Mouse (Mus musculus): Measurements from ENCODE around the gene Reg4. TPM values are rescaled to one million over a fixed set of nuclear protein-coding genes. Genes with fewer than 3 reads are reported as not detected.

Gene Reg4
- polyA plus RNA-seq, 1 experiment: not detected

- Histone ChIP-seq H3K4me3 (replicated peaks; ENCODE audit: control insufficient read depth, low read depth, low read length) (no peak overlapping the region), H3K4me1 (ENCODE audit: control insufficient read depth, insufficient read depth, low read length) (no peaks in the 10 kb centered on the region), H3K27ac (ENCODE audit: control insufficient read depth, insufficient read depth, low read depth, low read length, poor library complexity) (no peak overlapping the region)
- no peak for TF ChIP-seq POLR2A (IDR thresholded peaks at IDR 0.05; ENCODE audit: borderline replicate concordance, control insufficient read depth, low read depth, low read length)
- TF ChIP-seq CTCF (IDR thresholded peaks at IDR 0.05; ENCODE audit: control insufficient read depth, insufficient read depth, low read length): no peak
- 61% methylated on average over 2 of the region's 2 CpGs for WGBS
Measured at GRCm38 (mm10) chr3:98225746-98226145, 3.8 kb downstream of the Reg4 start.

DNA sequence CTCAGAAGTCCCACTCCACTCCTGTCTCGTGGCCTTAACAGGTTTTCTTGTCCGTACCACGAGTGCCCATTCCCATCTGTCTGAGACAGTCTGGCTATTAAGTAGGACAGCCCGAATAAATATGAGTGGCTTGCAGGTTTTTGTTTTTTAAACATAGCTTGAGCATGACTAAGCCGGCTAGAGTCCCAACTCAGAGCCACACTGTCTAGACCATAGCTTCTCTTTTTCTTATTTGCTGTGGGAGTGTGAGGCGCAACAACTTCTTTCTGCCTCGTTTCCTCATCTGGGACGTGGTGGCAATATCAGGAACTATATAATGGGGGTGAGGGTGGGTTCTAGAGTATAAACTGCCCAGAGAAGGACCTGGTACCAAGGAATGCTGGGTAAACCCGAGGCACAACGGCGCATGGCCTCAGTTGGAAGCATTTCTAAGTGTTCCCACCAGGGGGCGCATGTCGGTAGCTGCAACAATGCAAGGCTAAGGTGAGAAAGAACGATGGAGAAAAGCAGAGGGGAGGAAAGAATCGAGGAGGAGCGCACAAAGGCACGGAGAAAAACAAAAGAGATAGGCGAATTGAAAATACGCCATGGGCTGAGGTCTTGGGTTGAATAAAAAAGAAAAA, 5.1 kb downstream of the Reg4 start:
- H3K27ac ChIP-seq (ENCODE audit: control insufficient read depth, insufficient read depth, low read depth, low read length, poor library complexity): no peak overlapping the region
- H3K4me3 ChIP-seq (replicated peaks; ENCODE audit: control insufficient read depth, low read depth, low read length): no peak overlapping the region
- TF ChIP-seq CTCF (IDR thresholded peaks at IDR 0.05; ENCODE audit: control insufficient read depth, insufficient read depth, low read length) (peak; percentile 91), POLR2A (IDR thresholded peaks at IDR 0.05; ENCODE audit: borderline replicate concordance, control insufficient read depth, low read depth, low read length) (no peak)
- no peaks in the 10 kb centered on the region for H3K4me1 ChIP-seq (ENCODE audit: control insufficient read depth, insufficient read depth, low read length)
- 21% methylated on average over 19 of the region's 19 CpGs for WGBS

DNA sequence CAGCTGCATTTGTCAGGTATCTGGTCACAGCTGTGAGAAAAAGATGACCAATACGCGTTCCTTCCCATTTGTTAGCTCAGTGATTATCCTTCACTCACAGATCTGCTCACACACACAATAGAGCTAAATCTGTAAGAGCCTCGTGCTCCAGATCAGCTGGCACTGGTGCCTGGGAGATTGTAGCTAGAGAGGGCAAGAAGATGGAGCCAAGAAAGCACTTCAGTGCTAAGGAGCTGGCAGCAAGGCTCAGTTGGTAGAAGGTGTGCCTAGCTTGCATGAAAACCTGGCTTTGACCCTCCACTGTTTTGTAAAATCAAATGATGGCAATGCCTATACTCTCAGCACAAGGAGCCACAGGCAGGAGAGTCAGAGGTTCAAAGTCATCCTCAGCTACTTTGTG, 5.8 kb downstream of the Reg4 start:
- Histone ChIP-seq H3K4me1 (ENCODE audit: control insufficient read depth, insufficient read depth, low read length) (no peaks in the 10 kb centered on the region), H3K4me3 (replicated peaks; ENCODE audit: control insufficient read depth, low read depth, low read length) (no peak overlapping the region), H3K27ac (ENCODE audit: control insufficient read depth, insufficient read depth, low read depth, low read length, poor library complexity) (no peak overlapping the region)
- WGBS: 71% methylated on average over 3 of the region's 3 CpGs
- TF ChIP-seq POLR2A (IDR thresholded peaks at IDR 0.05; ENCODE audit: borderline replicate concordance, control insufficient read depth, low read depth, low read length) (no peak), CTCF (IDR thresholded peaks at IDR 0.05; ENCODE audit: control insufficient read depth, insufficient read depth, low read length) (no peak)

- TF ChIP-seq POLR2A (IDR thresholded peaks at IDR 0.05; ENCODE audit: borderline replicate concordance, control insufficient read depth, low read depth, low read length) (no peak), CTCF (IDR thresholded peaks at IDR 0.05; ENCODE audit: control insufficient read depth, insufficient read depth, low read length) (no peak)
- WGBS: 68% methylated on average over 7 of the region's 7 CpGs
- H3K27ac ChIP-seq (ENCODE audit: control insufficient read depth, insufficient read depth, low read depth, low read length, poor library complexity): no peak overlapping the region
Measured at GRCm38 (mm10) chr3:98229943-98230342, 8.0 kb downstream of the Reg4 start.

DNA sequence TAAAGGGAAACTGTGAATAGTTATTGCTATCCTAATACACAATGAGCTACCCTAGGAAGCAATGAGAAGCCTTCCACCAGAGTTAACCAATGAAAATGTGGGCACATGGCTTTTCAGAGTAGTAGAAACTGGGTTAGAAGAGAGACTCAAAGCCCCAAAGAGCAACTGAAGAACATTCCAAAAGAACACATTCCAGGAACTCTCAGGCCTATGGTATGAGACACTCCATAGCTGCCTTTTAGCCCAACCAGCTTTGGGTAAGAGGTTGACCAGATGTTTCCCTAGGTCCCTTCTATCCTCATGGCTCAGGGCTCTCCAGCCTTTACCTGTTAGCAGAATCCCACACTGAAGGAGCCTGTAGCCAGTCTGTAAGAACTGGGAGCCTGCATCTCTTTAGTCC, 11.5 kb downstream of the Reg4 start:
- Histone ChIP-seq H3K4me1 (ENCODE audit: control insufficient read depth, insufficient read depth, low read length) (no peaks in the 10 kb centered on the region), H3K27ac (ENCODE audit: control insufficient read depth, insufficient read depth, low read depth, low read length, poor library complexity) (no peak overlapping the region), H3K4me3 (replicated peaks; ENCODE audit: control insufficient read depth, low read depth, low read length) (no peak overlapping the region)
- no peak for TF ChIP-seq CTCF (IDR thresholded peaks at IDR 0.05; ENCODE audit: control insufficient read depth, insufficient read depth, low read length)
- TF ChIP-seq POLR2A (IDR thresholded peaks at IDR 0.05; ENCODE audit: borderline replicate concordance, control insufficient read depth, low read depth, low read length): no peak

More at GRCm38 (mm10) chr3:98229943-98230342, 8.0 kb downstream of the Reg4 start:
- H3K4me3 ChIP-seq (replicated peaks; ENCODE audit: control insufficient read depth, low read depth, low read length): no peak overlapping the region
- no peaks in the 10 kb centered on the region for H3K4me1 ChIP-seq (ENCODE audit: control insufficient read depth, insufficient read depth, low read length)

DNA sequence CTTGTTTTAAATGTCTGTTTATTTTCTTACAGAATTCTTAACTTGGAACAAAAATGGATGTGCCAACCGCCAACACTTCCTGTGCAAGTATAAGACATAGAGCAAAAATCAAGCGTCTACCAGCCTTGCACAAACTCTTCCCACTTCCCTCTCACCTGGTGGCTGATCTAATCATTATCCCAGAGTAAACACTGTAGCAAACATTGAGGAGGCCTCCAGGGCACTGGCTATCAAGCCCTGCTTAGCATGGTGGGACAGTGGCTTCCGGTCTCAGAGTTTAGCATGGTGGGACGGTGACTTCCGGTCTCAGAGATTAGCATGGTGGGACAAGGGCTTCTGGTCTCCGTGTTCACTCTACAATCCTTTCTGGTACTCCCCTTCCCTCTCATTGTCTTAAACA, 14.3 kb downstream of the Reg4 start:
- Histone ChIP-seq H3K4me1 (ENCODE audit: control insufficient read depth, insufficient read depth, low read length) (no peaks in the 10 kb centered on the region), H3K4me3 (replicated peaks; ENCODE audit: control insufficient read depth, low read depth, low read length) (no peak overlapping the region), H3K27ac (ENCODE audit: control insufficient read depth, insufficient read depth, low read depth, low read length, poor library complexity) (no peak overlapping the region)
- TF ChIP-seq POLR2A (IDR thresholded peaks at IDR 0.05; ENCODE audit: borderline replicate concordance, control insufficient read depth, low read depth, low read length) (no peak), CTCF (IDR thresholded peaks at IDR 0.05; ENCODE audit: control insufficient read depth, insufficient read depth, low read length) (no peak)
- 75% methylated on average over 6 of the region's 6 CpGs for WGBS

GRCm38 (mm10) chr3:98237240-98237639, 15.3 kb downstream of the Reg4 start:
- no peak overlapping the region for H3K4me3 ChIP-seq (replicated peaks; ENCODE audit: control insufficient read depth, low read depth, low read length)
- TF ChIP-seq POLR2A (IDR thresholded peaks at IDR 0.05; ENCODE audit: borderline replicate concordance, control insufficient read depth, low read depth, low read length) (no peak), CTCF (IDR thresholded peaks at IDR 0.05; ENCODE audit: control insufficient read depth, insufficient read depth, low read length) (no peak)
- 80% methylated on average over 5 of the region's 5 CpGs for WGBS
- no peaks in the 10 kb centered on the region for H3K4me1 ChIP-seq (ENCODE audit: control insufficient read depth, insufficient read depth, low read length)
- no peak overlapping the region for H3K27ac ChIP-seq (ENCODE audit: control insufficient read depth, insufficient read depth, low read depth, low read length, poor library complexity)

DNA sequence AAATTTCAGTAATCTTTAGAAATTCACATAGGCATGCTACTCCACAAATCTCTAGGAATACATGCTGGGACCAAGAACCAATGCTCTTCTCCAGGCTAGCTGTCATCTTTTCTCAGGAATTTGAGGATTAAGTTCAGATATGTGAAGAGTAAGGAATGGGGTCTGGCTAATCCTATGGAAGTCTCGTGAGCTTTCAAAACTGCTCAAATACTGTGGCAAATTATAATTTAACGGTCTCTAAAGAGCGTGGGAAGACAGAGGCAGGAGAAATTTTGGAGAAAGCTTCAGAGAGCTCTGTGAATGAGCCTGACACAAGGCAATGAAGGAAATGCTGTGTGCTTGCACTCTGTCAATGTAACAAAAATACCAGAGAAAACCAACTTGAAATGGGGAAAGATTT, 16.2 kb downstream of the Reg4 start:
- H3K4me1 ChIP-seq (ENCODE audit: control insufficient read depth, insufficient read depth, low read length): no peaks in the 10 kb centered on the region
- 85% methylated on average over 3 of the region's 3 CpGs for WGBS
- no peak for TF ChIP-seq CTCF (IDR thresholded peaks at IDR 0.05; ENCODE audit: control insufficient read depth, insufficient read depth, low read length)
- no peak for TF ChIP-seq POLR2A (IDR thresholded peaks at IDR 0.05; ENCODE audit: borderline replicate concordance, control insufficient read depth, low read depth, low read length)
- no peak overlapping the region for H3K4me3 ChIP-seq (replicated peaks; ENCODE audit: control insufficient read depth, low read depth, low read length)
- H3K27ac ChIP-seq (ENCODE audit: control insufficient read depth, insufficient read depth, low read depth, low read length, poor library complexity): no peak overlapping the region

DNA sequence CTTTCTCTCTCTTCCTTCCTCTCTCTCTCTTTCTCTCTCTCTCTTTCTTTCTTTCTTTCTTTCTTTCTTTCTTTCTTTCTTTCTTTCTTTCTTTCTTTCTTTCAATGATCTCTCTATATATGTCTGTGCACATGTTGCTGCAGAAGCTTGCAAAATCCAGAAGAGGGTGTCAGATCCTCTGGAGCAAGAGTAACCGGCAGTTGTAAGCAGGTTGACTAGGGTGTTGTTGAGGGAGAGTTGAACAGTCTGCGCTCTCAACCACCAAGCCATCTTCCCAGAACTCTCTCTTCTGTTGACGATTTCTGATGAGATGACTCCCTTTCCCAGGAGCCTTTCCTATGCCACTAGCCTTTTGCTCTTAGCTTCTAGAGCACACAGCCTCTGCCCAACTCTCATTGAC, 20.1 kb downstream of the Reg4 start:
- Histone ChIP-seq H3K4me1 (ENCODE audit: control insufficient read depth, insufficient read depth, low read length) (no peaks in the 10 kb centered on the region), H3K4me3 (replicated peaks; ENCODE audit: control insufficient read depth, low read depth, low read length) (no peak overlapping the region), H3K27ac (ENCODE audit: control insufficient read depth, insufficient read depth, low read depth, low read length, poor library complexity) (no peak overlapping the region)
- 69% methylated on average over 3 of the region's 3 CpGs for WGBS
- TF ChIP-seq POLR2A (IDR thresholded peaks at IDR 0.05; ENCODE audit: borderline replicate concordance, control insufficient read depth, low read depth, low read length) (no peak), CTCF (IDR thresholded peaks at IDR 0.05; ENCODE audit: control insufficient read depth, insufficient read depth, low read length) (no peak)

Data from bone marrow, adult 2 months (tissue).